Mouse (Mus musculus) heart, postnatal 0 days (tissue): ENCODE results near the gene Atf3.

Source experiments
- CTCF ChIP-seq: IDR thresholded peaks from 2 replicates; pipeline ENCODE4 v1.5.1; 2016; ENCODE audit warnings: antibody characterized with exemption, control low read depth, low read depth
- EP300 ChIP-seq: IDR thresholded peaks from 2 replicates; pipeline ENCODE4 v1.6.1; 2016; ENCODE audit warnings: antibody characterized with exemption, low read depth

- TF ChIP-seq CTCF (no peak), EP300 (no peak)
These were observed 44.0 kb upstream of the Atf3 start for GRCm38 (mm10) chr1:191261861-191262260.
